Mouse (Mus musculus) embryonic stem cell, embryonic (primary cell): Measurements from ENCODE around the gene Vmn2r61.

Experiments used
- CTCF ChIA-PET, 4 experiments: fragments of 300-600 bp in 2 of 4; fragments of 350-600 bp in 2 of 4; sonication (Branson Sonifier 250); formaldehyde crosslinking; loops; one replicate each; lab custom pipeline; 2022; ENCODE audit warnings: inconsistent platforms in 2 of 4; lab: Charles Lee
- POLR2A ChIA-PET, 4 experiments: fragments of 300-600 bp in 2 of 4; fragments of 350-600 bp in 2 of 4; sonication (Branson Sonifier 250); formaldehyde crosslinking; loops; one replicate each; lab custom pipeline; 2022; ENCODE audit warnings: antibody characterized with exemption in 4 of 4, inconsistent platforms in 1 of 4; lab: Charles Lee

Gene Vmn2r61

GRCm38 (mm10) chr7:42259753-42260152, at the start of gene Vmn2r61:
Vmn2r61 (plus strand) TSS chr7:42260053.
- ChIA-PET POLR2A (no interaction called here), CTCF (no interaction called here)
